Mouse (Mus musculus): ENCODE results near the gene Lmf1.

GRCm38 (mm10) chr17:25700863-25701496 lies 122.1 kb downstream of the Lmf1 start:
- no peak for TF ChIP-seq POLR2A (IDR thresholded peaks at IDR 0.05; ENCODE audit: insufficient read length, low read depth)
- TF ChIP-seq USF1 (IDR thresholded peaks at IDR 0.05; ENCODE audit: low read depth) = no peak
- TF ChIP-seq TCF12 (IDR thresholded peaks at IDR 0.05; ENCODE audit: insufficient read depth, poor library complexity, severe bottlenecking) = no peak
- TF ChIP-seq MAX (IDR thresholded peaks at IDR 0.05; ENCODE audit: low read depth) = no peak
- no peak for TF ChIP-seq SRF (IDR thresholded peaks at IDR 0.05; ENCODE audit: control insufficient read depth, insufficient read length, low read depth)
- TF ChIP-seq E2F4 (IDR thresholded peaks at IDR 0.05; ENCODE audit: insufficient read depth) = no peak
- no peak for TF ChIP-seq CEBPB (IDR thresholded peaks at IDR 0.05; ENCODE audit: insufficient read depth, poor library complexity, severe bottlenecking)
- no peak for TF ChIP-seq POLR2AphosphoS2 (IDR thresholded peaks at IDR 0.05; ENCODE audit: insufficient read length, low read depth)
- TF ChIP-seq MYOD1 (IDR thresholded peaks at IDR 0.05; ENCODE audit: control insufficient read depth in 1 of 3, insufficient read length in 2 of 3, low read depth in 2 of 3) = no peak
